Mouse (Mus musculus) cerebellum, adult 18-20 months (tissue): Measurements from ENCODE around the gene Ugt3a1.
"Not testable (repeated sequence)": the region's sequence is repeated elsewhere in the genome, so short reads cannot be mapped to it uniquely, and the experiment has no call there.

Experiments used
- DNase-seq, 2 experiments: peaks; one replicate each; pipeline ENCODE4 v3.0.0; 2021

Ugt3a1 gene

GRCm38 (mm10) chr15:9276838-9277295, at the start of gene Ugt3a1:
TSS of gene Ugt3a1 (plus strand) at chr15:9276888.
- no peak for DNase-seq

GRCm38 (mm10) chr15:9230917-9231316, 45.8 kb upstream of the Ugt3a1 start:
- DNase-seq = not testable (repeated sequence)

- DNase-seq = no peak
Observed at GRCm38 (mm10) chr15:9246345-9246744, 30.3 kb upstream of the Ugt3a1 start.

GRCm38 (mm10) chr15:9252891-9253290, 23.8 kb upstream of the Ugt3a1 start:
- no peak for DNase-seq

GRCm38 (mm10) chr15:9260621-9261020, 16.1 kb upstream of the Ugt3a1 start:
- DNase-seq = no peak

- DNase-seq = no peak
Observed at GRCm38 (mm10) chr15:9271876-9272275, 4.8 kb upstream of the Ugt3a1 start.

- no peak for DNase-seq
Observed at GRCm38 (mm10) chr15:9279026-9279425, 2.3 kb downstream of the Ugt3a1 start.

GRCm38 (mm10) chr15:9279596-9279995, 2.9 kb downstream of the Ugt3a1 start:
- DNase-seq = no peak

- no peak for DNase-seq
Observed at GRCm38 (mm10) chr15:9283165-9283564, 6.5 kb downstream of the Ugt3a1 start.

- DNase-seq = no peak
Observed at GRCm38 (mm10) chr15:9289660-9290059, 13.0 kb downstream of the Ugt3a1 start.

GRCm38 (mm10) chr15:9305978-9306692, 29.4 kb downstream of the Ugt3a1 start:
- no peak for DNase-seq

GRCm38 (mm10) chr15:9334596-9334995, 57.9 kb downstream of the Ugt3a1 start:
- DNase-seq = no peak

GRCm38 (mm10) chr15:9335341-9335740, 58.7 kb downstream of the Ugt3a1 start, which contains the start of gene Ugt3a2:
TSS of gene Ugt3a2 (plus strand) at chr15:9335550.
- DNase-seq = no peak

GRCm38 (mm10) chr15:9336616-9337015, 59.9 kb downstream of the Ugt3a1 start:
- DNase-seq = no peak

- DNase-seq = no peak
Observed at GRCm38 (mm10) chr15:9337021-9337420, 60.3 kb downstream of the Ugt3a1 start.

- DNase-seq = no peak
Observed at GRCm38 (mm10) chr15:9348739-9349138, 72.1 kb downstream of the Ugt3a1 start.

GRCm38 (mm10) chr15:9362801-9363200, 86.1 kb downstream of the Ugt3a1 start:
- no peak for DNase-seq
